Mouse (Mus musculus): ENCODE data around the gene Snrnp200. TPM values are rescaled to one million over a fixed set of nuclear protein-coding genes. Genes with fewer than 3 reads are reported as not detected.
"Not testable (repeated sequence)": the region's sequence is repeated elsewhere in the genome, so short reads cannot be mapped to it uniquely, and the experiment has no call there.

Snrnp200 gene
- polyA plus RNA-seq, 2 experiments = 27.5 to 28.1 TPM

GRCm38 (mm10) chr2:127189574-127189973, 18.6 kb upstream of the Snrnp200 start:
- no peaks in the 10 kb centered on the region; the same call in 1 of the 2 replicates for H3K27me3 ChIP-seq (ENCODE audit: control insufficient read depth, insufficient read depth, low read length)
- H3K4me3 ChIP-seq (ENCODE audit: insufficient read depth in 1 of 2, low read depth in 2 of 2, low read length in 2 of 2) = no peak overlapping the region
- DNase-seq (ENCODE audit: low read depth in 3 of 3, low spot score in 3 of 3) = no peak
- no peak overlapping the region for H3K9ac ChIP-seq (replicated peaks)
- no peaks in the 10 kb centered on the region for H3K36me3 ChIP-seq (replicated peaks; ENCODE audit: control insufficient read depth, insufficient read depth, low read depth)
- no peaks in the 10 kb centered on the region for H3K9me3 ChIP-seq (ENCODE audit: control insufficient read depth, low read length)
- TF ChIP-seq EP300 (IDR thresholded peaks at IDR 0.05; ENCODE audit: low read depth) (no peak), CTCF (IDR thresholded peaks at IDR 0.05; ENCODE audit: low read depth) (no peak)
- no peak overlapping the region for H3K4me2 ChIP-seq (ENCODE audit: low read depth)
- ATAC-seq (ENCODE audit: insufficient read depth) = no peak
- H3K27ac ChIP-seq = no peak overlapping the region
- H3K4me1 ChIP-seq (replicated peaks; ENCODE audit: control insufficient read depth in 2 of 2, insufficient read depth in 2 of 2, low read length in 1 of 2) = no peaks in the 10 kb centered on the region

- Histone ChIP-seq H3K27me3 (ENCODE audit: control insufficient read depth, insufficient read depth, low read length) (no peaks in the 10 kb centered on the region), H3K36me3 (replicated peaks; ENCODE audit: control insufficient read depth, insufficient read depth, low read depth) (peaks cover 2% of the 10 kb centered on the region), H3K4me1 (replicated peaks; ENCODE audit: control insufficient read depth in 2 of 2, insufficient read depth in 2 of 2, low read length in 1 of 2) (peaks cover 7 to 12% of the 10 kb centered on the region in 2 experiments; a peak in 3 of 4 replicates), H3K9me3 (ENCODE audit: control insufficient read depth, low read length) (no peaks in the 10 kb centered on the region), H3K9ac (replicated peaks) (no peak overlapping the region), H3K4me3 (ENCODE audit: insufficient read depth in 1 of 2, low read depth in 2 of 2, low read length in 2 of 2) (no peak overlapping the region), H3K4me2 (ENCODE audit: low read depth) (no peak overlapping the region), H3K27ac (no peak overlapping the region)
- 19% methylated on average over 3 of the region's 3 CpGs for WGBS (ENCODE audit: insufficient replicate concordance)
- peak; percentile 81 for TF ChIP-seq CTCF (IDR thresholded peaks at IDR 0.05; ENCODE audit: low read depth)
- TF ChIP-seq EP300 (IDR thresholded peaks at IDR 0.05; ENCODE audit: low read depth) = no peak
- ATAC-seq (ENCODE audit: insufficient read depth) (no peak), DNase-seq (ENCODE audit: low read depth in 3 of 3, low spot score in 3 of 3) (peak; percentile 37 to 52 (median 39))
These were observed 3.3 kb upstream of the Snrnp200 start for GRCm38 (mm10) chr2:127204932-127205331.

DNA sequence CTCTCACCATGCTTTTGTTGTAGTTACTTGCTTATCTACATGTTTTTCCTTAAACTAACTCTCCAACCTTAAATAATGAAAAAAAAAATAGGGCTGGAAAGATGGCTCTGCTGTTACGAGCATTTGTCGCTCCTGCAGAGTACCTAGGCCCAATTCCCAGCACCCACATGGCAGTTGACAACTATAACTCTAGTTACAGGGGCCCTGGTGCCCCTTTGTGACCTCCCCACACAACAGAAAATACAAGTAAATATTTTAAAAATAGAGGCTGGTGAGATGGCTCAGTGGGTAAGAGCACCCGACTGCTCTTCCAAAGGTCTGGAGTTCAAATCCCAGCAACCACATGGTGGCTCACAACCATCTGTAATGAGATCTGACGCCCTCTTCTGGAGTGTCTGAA, 2.2 kb upstream of the Snrnp200 start:
- H3K4me3 ChIP-seq (ENCODE audit: insufficient read depth in 1 of 2, low read depth in 2 of 2, low read length in 2 of 2); H3K9me3 ChIP-seq (ENCODE audit: control insufficient read depth, low read length); ATAC-seq (ENCODE audit: insufficient read depth); H3K4me2 ChIP-seq (ENCODE audit: low read depth); H3K27ac ChIP-seq; H3K27me3 ChIP-seq (ENCODE audit: control insufficient read depth, insufficient read depth, low read length); DNase-seq (ENCODE audit: low read depth in 3 of 3, low spot score in 3 of 3); H3K9ac ChIP-seq (replicated peaks); H3K36me3 ChIP-seq (replicated peaks; ENCODE audit: control insufficient read depth, insufficient read depth, low read depth): not testable (repeated sequence)
- WGBS (ENCODE audit: insufficient replicate concordance) = 74% methylated on average over 4 of the region's 4 CpGs
- H3K4me1 ChIP-seq (replicated peaks; ENCODE audit: control insufficient read depth in 2 of 2, insufficient read depth in 2 of 2, low read length in 1 of 2) = peaks cover 7 to 12% of the 10 kb centered on the region in 2 experiments; a peak in 3 of 4 replicates

GRCm38 (mm10) chr2:127206916-127207315, 1.3 kb upstream of the Snrnp200 start:
- Histone ChIP-seq H3K9me3 (ENCODE audit: control insufficient read depth, low read length) (no peaks in the 10 kb centered on the region), H3K4me3 (ENCODE audit: insufficient read depth in 1 of 2, low read depth in 2 of 2, low read length in 2 of 2) (0 out of 4 replicates have a peak overlapping the region, but pooled peaks of 1 of the 2 experiments have one; percentile 85), H3K9ac (replicated peaks) (no peak overlapping the region), H3K36me3 (replicated peaks; ENCODE audit: control insufficient read depth, insufficient read depth, low read depth) (peaks cover 18% of the 10 kb centered on the region), H3K4me1 (replicated peaks; ENCODE audit: control insufficient read depth in 2 of 2, insufficient read depth in 2 of 2, low read length in 1 of 2) (peaks cover 7 to 12% of the 10 kb centered on the region in 2 experiments; a peak in 3 of 4 replicates), H3K27ac (no peak overlapping the region), H3K27me3 (ENCODE audit: control insufficient read depth, insufficient read depth, low read length) (no peaks in the 10 kb centered on the region), H3K4me2 (ENCODE audit: low read depth) (peak overlapping the region; percentile 89)
- 65% methylated on average over 2 of the region's 2 CpGs for WGBS (ENCODE audit: insufficient replicate concordance)
- TF ChIP-seq CTCF (IDR thresholded peaks at IDR 0.05; ENCODE audit: low read depth) (no peak), EP300 (IDR thresholded peaks at IDR 0.05; ENCODE audit: low read depth) (no peak)
- ATAC-seq (ENCODE audit: insufficient read depth) (no peak), DNase-seq (ENCODE audit: low read depth in 3 of 3, low spot score in 3 of 3) (no peak)

GRCm38 (mm10) chr2:127208452-127208769, 225 bp downstream of the Snrnp200 start:
- Histone ChIP-seq H3K36me3 (replicated peaks; ENCODE audit: control insufficient read depth, insufficient read depth, low read depth) (peaks cover 30% of the 10 kb centered on the region), H3K9ac (replicated peaks) (peak overlapping the region; percentile 82), H3K27me3 (ENCODE audit: control insufficient read depth, insufficient read depth, low read length) (no peaks in the 10 kb centered on the region), H3K9me3 (ENCODE audit: control insufficient read depth, low read length) (no peaks in the 10 kb centered on the region), H3K27ac (peak overlapping the region; percentile 3), H3K4me3 (ENCODE audit: insufficient read depth in 1 of 2, low read depth in 2 of 2, low read length in 2 of 2) (peak overlapping the region; percentile 80 to 85), H3K4me2 (ENCODE audit: low read depth) (peak overlapping the region; percentile 89), H3K4me1 (replicated peaks; ENCODE audit: control insufficient read depth in 2 of 2, insufficient read depth in 2 of 2, low read length in 1 of 2) (peaks cover 7 to 12% of the 10 kb centered on the region in 2 experiments; a peak in 3 of 4 replicates)
- no peak for TF ChIP-seq EP300 (IDR thresholded peaks at IDR 0.05; ENCODE audit: low read depth)
- no peak for TF ChIP-seq CTCF (IDR thresholded peaks at IDR 0.05; ENCODE audit: low read depth)
- DNase-seq (ENCODE audit: low read depth in 3 of 3, low spot score in 3 of 3) (no peak), ATAC-seq (ENCODE audit: insufficient read depth) (no peak; the same call in 1 of the 2 replicates)
- 0% methylated on average over 17 of the region's 17 CpGs for WGBS (ENCODE audit: insufficient replicate concordance)

All from liver, embryonic 14.5 days (tissue).